In the genomic region with DNA sequence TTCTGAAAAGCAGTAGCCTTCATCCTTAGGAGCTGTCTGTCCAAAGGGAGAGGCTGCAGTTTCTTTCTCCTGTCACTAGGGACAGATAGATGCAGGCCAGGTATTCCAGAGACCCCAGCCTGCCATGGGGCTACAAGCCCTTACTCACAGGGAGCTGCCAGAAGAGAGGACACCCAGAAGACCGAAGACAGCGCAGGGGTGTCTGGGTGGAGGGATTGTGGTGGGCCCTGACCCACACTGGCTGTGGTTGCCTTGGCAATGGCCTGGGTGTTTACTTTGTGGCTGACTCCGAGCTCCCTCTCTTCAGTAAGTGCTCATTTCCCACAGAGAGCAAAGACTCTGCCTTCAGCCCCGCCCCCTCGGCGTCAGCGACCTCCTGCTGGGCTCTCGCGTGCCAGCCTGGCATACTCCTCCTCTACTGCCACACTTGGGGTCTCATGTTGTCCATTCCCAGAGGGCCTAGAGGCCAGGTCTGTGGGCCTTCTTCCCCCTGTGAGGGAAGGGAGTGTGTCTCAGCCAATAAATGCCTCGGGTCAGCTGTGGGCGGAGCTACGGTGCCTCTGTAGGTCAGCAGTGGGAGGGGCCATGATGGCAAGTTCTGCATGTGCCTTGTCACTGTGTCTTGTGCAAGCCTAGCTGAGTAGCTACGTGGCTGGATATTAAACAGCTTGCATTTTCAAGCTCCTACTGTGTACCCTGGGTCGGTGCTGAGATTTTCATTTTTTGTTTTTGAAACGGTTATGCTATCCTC, we compare ENCODE assay signal across 8 mouse cellular contexts. TPM values are rescaled to one million over a fixed set of nuclear protein-coding genes. Genes with fewer than 3 reads are reported as not detected.
DNase-seq lines count a peak whose midpoint lies in the region; TF ChIP-seq lines count a peak whose summit lies in the region.

No protein-coding gene starts in this region.

- peak; percentile 49; the same call in 1 of the 2 replicates for TF ChIP-seq CTCF in brain, embryonic 14.5 days (IDR thresholded peaks at IDR 0.05; ENCODE audit: borderline replicate concordance, extremely low read depth, insufficient read depth, insufficient read length)

- H3K9me3 ChIP-seq in forebrain, embryonic 10.5 days, result no peaks in the 10 kb centered on the region
- no peaks in the 10 kb centered on the region for H3K9me3 ChIP-seq in midbrain, embryonic 10.5 days (replicated peaks)

- peaks cover 59% of the 10 kb centered on the region for H3K4me1 ChIP-seq in forebrain, embryonic 10.5 days
- peaks cover 57% of the 10 kb centered on the region for H3K4me1 ChIP-seq in midbrain, embryonic 10.5 days

- H3K36me3 ChIP-seq in forebrain, embryonic 10.5 days (replicated peaks), result no peaks in the 10 kb centered on the region
- no peaks in the 10 kb centered on the region for H3K36me3 ChIP-seq in midbrain, embryonic 10.5 days

- intact Hi-C loops in heart, postnatal 25 days (cut with DNase I), result no loop called here
- intact Hi-C loops in left cerebral cortex, postnatal 4 days (cut with DNase I), result no loop called here

- peak; percentile 87 for DNase-seq in MEL-GATA-1-ER (ENCODE audit: extremely low read depth, low read depth)
- peak; percentile 74 for DNase-seq in brain, embryonic 14.5 days (ENCODE audit: low read depth)
- DNase-seq in forebrain, embryonic 10.5 days (ENCODE audit: extremely low spot score, low spot score), result peak; percentile 85
- DNase-seq in heart, postnatal 25 days (ENCODE audit: low spot score), result peak; percentile 78
- peak; percentile 44 for DNase-seq in left cerebral cortex, postnatal 4 days
- peak; percentile 85 for DNase-seq in midbrain, embryonic 10.5 days (ENCODE audit: low spot score)
- peak; percentile 88 to 93 for DNase-seq in spleen, postnatal 36 days (ENCODE audit: low spot score in 2 of 2)
- DNase-seq in right cerebral cortex, postnatal 4 days, result no peak

- peaks cover 25% of the 10 kb centered on the region for H3K27me3 ChIP-seq in forebrain, embryonic 10.5 days (ENCODE audit: poor library complexity, severe bottlenecking)
- peaks cover 31% of the 10 kb centered on the region for H3K27me3 ChIP-seq in midbrain, embryonic 10.5 days (ENCODE audit: low read depth, poor library complexity, severe bottlenecking)

- peak overlapping the region; percentile 53 for H3K4me3 ChIP-seq in forebrain, embryonic 10.5 days
- peak overlapping the region; percentile 58 for H3K4me3 ChIP-seq in midbrain, embryonic 10.5 days

- TF ChIP-seq POLR2A in brain, embryonic 14.5 days (IDR thresholded peaks at IDR 0.05; ENCODE audit: borderline replicate concordance, extremely low read depth, insufficient read depth, insufficient read length, poor library complexity, severe bottlenecking), result no peak

- H3K27ac ChIP-seq in forebrain, embryonic 10.5 days, result peak overlapping the region; percentile 83
- H3K27ac ChIP-seq in midbrain, embryonic 10.5 days (replicated peaks), result peak overlapping the region; percentile 84

- WGBS in forebrain, embryonic 10.5 days, result 4% methylated on average over 15 of the region's 15 CpGs
- 5% methylated on average over 15 of the region's 15 CpGs for WGBS in midbrain, embryonic 10.5 days

RNA-seq across cellular contexts. Expression of a gene that starts 19.5 kb away (rescaled TPM):
- 25.3 and 35.8 TPM in 2 replicates for polyA plus RNA-seq in brain, embryonic 14.5 days (2012; rRNA removed)
- 1.6 and 2.2 TPM in 2 replicates for polyA plus RNA-seq in forebrain, embryonic 10.5 days (2016; fragmentation: Nextera tagmentation; extraction: Ambion mirVana)
- total RNA-seq in heart, postnatal 25 days (2021), result 10 to 100 TPM; 14.8 to 19.4 TPM
- total RNA-seq in left cerebral cortex, postnatal 4 days (2021), result 100 to 1,000 TPM; 107 to 111 TPM
- polyA plus RNA-seq in midbrain, embryonic 10.5 days (2016; fragmentation: Nextera tagmentation; extraction: Ambion mirVana), result 1.9 and 2.3 TPM in 2 replicates
